Mouse (Mus musculus) ovary, postnatal 14 days (tissue): Measurements from ENCODE around the gene Gja10.

Source experiments
- DNase-seq: peaks from one replicate; pipeline ENCODE4 v3.0.0; 2022; ENCODE audit warnings: low spot score

Gene Gja10

GRCm38 (mm10) chr4:32602660-32603059 lies at the start of gene Gja10:
Gja10 (minus strand) TSS chr4:32602760.
- DNase-seq = no peak

GRCm38 (mm10) chr4:32651669-32652068 lies 49.1 kb upstream of the Gja10 start:
- no peak for DNase-seq

GRCm38 (mm10) chr4:32621637-32622036 lies 19.1 kb upstream of the Gja10 start:
- DNase-seq = no peak

- DNase-seq = peak; percentile 98
These were observed 12.7 kb upstream of the Gja10 start, which contains the start of gene Casp8ap2 for GRCm38 (mm10) chr4:32615034-32615881. Casp8ap2 (plus strand) TSS chr4:32615451.

- peak; percentile 50 for DNase-seq
These were observed 1.4 kb downstream of the Gja10 start for GRCm38 (mm10) chr4:32601135-32601534.

GRCm38 (mm10) chr4:32588237-32588636 lies 14.3 kb downstream of the Gja10 start:
- DNase-seq = no peak

- DNase-seq = no peak
These were observed 15.0 kb downstream of the Gja10 start for GRCm38 (mm10) chr4:32587543-32587942.

- peak; percentile 21 for DNase-seq
These were observed 16.0 kb downstream of the Gja10 start for GRCm38 (mm10) chr4:32586596-32586995.

GRCm38 (mm10) chr4:32584181-32584580 lies 18.4 kb downstream of the Gja10 start:
- DNase-seq = no peak

GRCm38 (mm10) chr4:32579850-32580249 lies 22.7 kb downstream of the Gja10 start:
- no peak for DNase-seq

GRCm38 (mm10) chr4:32575165-32575564 lies 27.4 kb downstream of the Gja10 start:
- no peak for DNase-seq

GRCm38 (mm10) chr4:32574604-32575003 lies 28.0 kb downstream of the Gja10 start:
- no peak for DNase-seq

- no peak for DNase-seq
These were observed 29.0 kb downstream of the Gja10 start for GRCm38 (mm10) chr4:32573586-32573985.

GRCm38 (mm10) chr4:32572118-32572517 lies 30.4 kb downstream of the Gja10 start:
- DNase-seq = peak; percentile 38

- DNase-seq = no peak
These were observed 31.1 kb downstream of the Gja10 start for GRCm38 (mm10) chr4:32571441-32571840.

- DNase-seq = no peak
These were observed 31.6 kb downstream of the Gja10 start for GRCm38 (mm10) chr4:32570939-32571317.

GRCm38 (mm10) chr4:32569995-32570938 lies 32.3 kb downstream of the Gja10 start:
- no peak for DNase-seq

GRCm38 (mm10) chr4:32569054-32569453 lies 33.5 kb downstream of the Gja10 start:
- no peak for DNase-seq

GRCm38 (mm10) chr4:32564918-32565317 lies 37.6 kb downstream of the Gja10 start:
- no peak for DNase-seq

GRCm38 (mm10) chr4:32564416-32564815 lies 38.1 kb downstream of the Gja10 start:
- no peak for DNase-seq

GRCm38 (mm10) chr4:32562319-32563115 lies 40.0 kb downstream of the Gja10 start:
- DNase-seq = no peak

- DNase-seq = no peak
These were observed 40.9 kb downstream of the Gja10 start for GRCm38 (mm10) chr4:32561555-32562095.
